In the genomic region with DNA sequence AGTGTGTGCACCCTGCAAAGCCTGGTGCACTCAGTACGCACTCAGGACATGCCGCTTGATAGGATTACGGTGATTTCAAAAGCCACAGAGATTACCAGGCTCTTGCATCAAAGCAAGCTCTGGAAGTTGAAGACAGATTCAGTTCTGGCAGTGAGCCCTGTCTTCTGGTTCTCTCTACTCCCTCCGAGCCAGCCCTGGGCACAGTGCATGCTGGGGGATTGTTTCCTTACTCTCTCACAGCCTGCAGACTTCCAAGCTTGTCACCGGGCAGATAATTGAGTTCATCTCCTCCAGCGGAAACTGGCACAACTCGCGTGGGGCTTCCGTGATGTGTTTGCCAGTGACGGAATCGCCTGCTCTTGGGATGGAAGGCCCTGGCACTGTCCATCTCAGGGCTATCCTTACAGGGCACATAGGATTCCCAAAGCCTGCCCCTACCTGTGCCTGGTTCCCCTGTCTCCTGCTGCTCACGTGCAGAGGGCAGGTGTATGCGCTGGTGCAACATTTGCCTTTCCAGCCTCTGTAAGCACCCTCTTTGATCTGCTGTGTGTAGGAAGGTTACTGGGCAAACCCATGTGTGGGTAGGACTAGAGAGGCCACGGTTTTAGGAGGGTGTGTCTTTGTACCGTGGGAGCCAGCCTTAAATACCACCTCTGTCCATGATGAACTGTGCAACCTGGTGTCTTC, we compare ENCODE assay signal across 9 mouse cellular contexts. TPM values are rescaled to one million over a fixed set of nuclear protein-coding genes. Genes with fewer than 3 reads are reported as not detected.
DNase-seq lines count a peak whose midpoint lies in the region; ATAC-seq lines count a peak whose summit lies in the region.
"Had no signal": no experiment of that assay in that cellular context is flagged by ENCODE, and none has a peak within 500 bp of the region (broad histone marks: within the 10 kb centered on the region; RNA-seq: fewer than 3 reads in every experiment).

No protein-coding gene starts in this region.

- H3K27me3 ChIP-seq in midbrain, embryonic 10.5 days (ENCODE audit: low read depth, poor library complexity, severe bottlenecking): no peaks in the 10 kb centered on the region
- H3K27me3 ChIP-seq: limb, embryonic 13.5 days had no signal

- peaks cover 22% of the 10 kb centered on the region for H3K4me1 ChIP-seq in midbrain, embryonic 10.5 days

- no peak for ATAC-seq in erythroid progenitor cell, adult 5-6 weeks (replicated peaks; ENCODE audit: low FRiP score, poor library complexity, severe bottlenecking)
- no peak for ATAC-seq in inflammation-experienced regulatory T-cells, adult 6 months

- H3K4me3 ChIP-seq in midbrain, embryonic 10.5 days: no peak overlapping the region
- H3K4me3 ChIP-seq: limb, embryonic 13.5 days had no signal

- no peaks in the 10 kb centered on the region for H3K9me3 ChIP-seq in midbrain, embryonic 10.5 days (replicated peaks)
- H3K9me3 ChIP-seq: limb, embryonic 13.5 days had no signal

- peak; percentile 44 for DNase-seq in gastrocnemius, adult 18-20 months (ENCODE audit: low spot score)
- DNase-seq in gastrocnemius, adult 8-10 months (ENCODE audit: low spot score in 2 of 2): no peak
- peak; percentile 70 to 87 for DNase-seq in adrenal gland, adult (ENCODE audit: inconsistent age in 2 of 2, low spot score in 1 of 2)
- DNase-seq in frontal cortex, postnatal 10 days (ENCODE audit: low spot score in 2 of 2): peak; percentile 31 to 39
- peak; percentile 67 for DNase-seq in kidney, postnatal 10 days
- peak; percentile 41 for DNase-seq in midbrain, embryonic 10.5 days (ENCODE audit: low spot score)

- no peaks in the 10 kb centered on the region for H3K36me3 ChIP-seq in midbrain, embryonic 10.5 days
- H3K36me3 ChIP-seq: limb, embryonic 13.5 days had no signal

- H3K27ac ChIP-seq in midbrain, embryonic 10.5 days (replicated peaks): peak overlapping the region; percentile 34; the same call in 1 of the 2 replicates
- H3K27ac ChIP-seq: limb, embryonic 13.5 days had no signal

- WGBS in midbrain, embryonic 10.5 days: 70% methylated on average over 15 of the region's 15 CpGs

RNA-seq across cellular contexts. Expression of gene Hspb8, which starts 32.7 kb away (rescaled TPM):
- total RNA-seq in gastrocnemius, adult 18-20 months (2021): 100 to 1,000 TPM; 232 to 400 TPM
- 100 to 1,000 TPM; 239 to 425 (median 325) TPM for total RNA-seq in gastrocnemius, adult 8-10 months (2022)
- polyA plus RNA-seq in midbrain, embryonic 10.5 days (2016; fragmentation: Nextera tagmentation; extraction: Ambion mirVana): 6.9 and 7.5 TPM in 2 replicates
- total RNA-seq in erythroid progenitor cell, adult 5-6 weeks (2015; ENCODE audit: low replicate concordance): not detected in 2 replicates
- not detected in 2 replicates for total RNA-seq in erythroid progenitor cell, adult 5-6 weeks (2017; ENCODE audit: low replicate concordance)
- not detected for polyA plus RNA-seq in inflammation-experienced regulatory T-cells, adult 6 months (2017; shearing (Covaris generic))

Comparison
In these comparisons a context has a peak if more than half of its experiments do, and no peak if none do; other contexts are left out.
1. DNase-seq: peak in gastrocnemius, adult 18-20 months (single experiment), adrenal gland, adult (2 of 2), frontal cortex, postnatal 10 days (2 of 2), kidney, postnatal 10 days (single experiment) and midbrain, embryonic 10.5 days (single experiment); none in gastrocnemius, adult 8-10 months (0 of 2).
2. RNA of gene Hspb8, which starts 32.7 kb away (total RNA-seq): 232 to 400 TPM in gastrocnemius, adult 18-20 months and 239 to 425 TPM in gastrocnemius, adult 8-10 months; not detected in erythroid progenitor cell, adult 5-6 weeks; every median in the first group is over 100 times any median in the second.